Mouse (Mus musculus): ENCODE results near the gene Abca8b. TPM values are rescaled to one million over a fixed set of nuclear protein-coding genes. Genes with fewer than 3 reads are reported as not detected.
"Not testable (repeated sequence)": the region's sequence is repeated elsewhere in the genome, so short reads cannot be mapped to it uniquely, and the experiment has no call there.

The Abca8b gene
- polyA plus RNA-seq, 1 experiment: 0.20 TPM

DNA sequence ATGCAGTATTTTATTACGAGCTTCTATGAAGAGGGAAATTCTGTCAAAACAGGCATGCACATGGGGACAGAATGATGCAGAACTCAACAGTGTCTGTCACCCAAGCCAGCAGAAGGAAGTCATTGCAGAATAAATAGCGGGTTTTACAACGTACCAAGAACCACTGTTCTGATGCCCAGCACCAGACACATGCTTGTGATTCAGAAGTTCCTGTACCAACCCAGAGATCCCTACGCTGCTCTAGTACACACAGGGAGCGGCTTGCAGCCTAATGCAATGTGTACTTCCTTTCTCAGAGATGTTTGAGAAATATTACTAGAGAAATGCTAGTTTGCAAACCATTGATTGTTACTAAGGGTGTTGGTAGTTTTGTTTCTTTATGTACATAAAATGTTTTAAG is 58.7 kb downstream of the Abca8b start:
- no peaks in the 10 kb centered on the region for H3K4me1 ChIP-seq (ENCODE audit: control insufficient read depth, insufficient read depth, low read length)
- H3K27ac ChIP-seq (ENCODE audit: control insufficient read depth, insufficient read depth, low read depth, low read length): no peak overlapping the region
- no peak for TF ChIP-seq POLR2A (IDR thresholded peaks at IDR 0.05; ENCODE audit: control insufficient read depth, low read depth, low read length)
- H3K27me3 ChIP-seq (ENCODE audit: control insufficient read depth, insufficient read depth, low read length): no peaks in the 10 kb centered on the region
- no peaks in the 10 kb centered on the region for H3K36me3 ChIP-seq (ENCODE audit: control insufficient read depth, insufficient read depth, low read length)
- H3K4me3 ChIP-seq (ENCODE audit: control insufficient read depth, low read depth, low read length): no peak overlapping the region

GRCm38 (mm10) chr11:109933207-109933606 is 62.4 kb downstream of the Abca8b start:
- H3K36me3 ChIP-seq (ENCODE audit: control insufficient read depth, insufficient read depth, low read length); H3K4me3 ChIP-seq (ENCODE audit: control insufficient read depth, low read depth, low read length); H3K27me3 ChIP-seq (ENCODE audit: control insufficient read depth, insufficient read depth, low read length); H3K4me1 ChIP-seq (ENCODE audit: control insufficient read depth, insufficient read depth, low read length); H3K27ac ChIP-seq (ENCODE audit: control insufficient read depth, insufficient read depth, low read depth, low read length): not testable (repeated sequence)

GRCm38 (mm10) chr11:109928489-109928888 is 67.2 kb downstream of the Abca8b start:
- no peaks in the 10 kb centered on the region for H3K36me3 ChIP-seq (ENCODE audit: control insufficient read depth, insufficient read depth, low read length)

GRCm38 (mm10) chr11:109926718-109927680 is 68.6 kb downstream of the Abca8b start:
- Histone ChIP-seq H3K4me1 (ENCODE audit: control insufficient read depth, insufficient read depth, low read length) (no peaks in the 10 kb centered on the region), H3K27ac (ENCODE audit: control insufficient read depth, insufficient read depth, low read depth, low read length) (no peak overlapping the region; the same call in 1 of the 2 replicates), H3K27me3 (ENCODE audit: control insufficient read depth, insufficient read depth, low read length) (no peaks in the 10 kb centered on the region), H3K36me3 (ENCODE audit: control insufficient read depth, insufficient read depth, low read length) (no peaks in the 10 kb centered on the region), H3K4me3 (ENCODE audit: control insufficient read depth, low read depth, low read length) (no peak overlapping the region)
- no peak for TF ChIP-seq CTCF (IDR thresholded peaks at IDR 0.05; ENCODE audit: control insufficient read depth, insufficient read depth, insufficient replicate concordance, low read depth, low read length)
- TF ChIP-seq POLR2A (IDR thresholded peaks at IDR 0.05; ENCODE audit: control insufficient read depth, low read depth, low read length): no peak

More at GRCm38 (mm10) chr11:109928489-109928888, 67.2 kb downstream of the Abca8b start:
- TF ChIP-seq CTCF (IDR thresholded peaks at IDR 0.05; ENCODE audit: control insufficient read depth, insufficient read depth, insufficient replicate concordance, low read depth, low read length) (no peak), POLR2A (IDR thresholded peaks at IDR 0.05; ENCODE audit: control insufficient read depth, low read depth, low read length) (no peak)
- Histone ChIP-seq H3K27me3 (ENCODE audit: control insufficient read depth, insufficient read depth, low read length) (no peaks in the 10 kb centered on the region), H3K27ac (ENCODE audit: control insufficient read depth, insufficient read depth, low read depth, low read length) (no peak overlapping the region), H3K4me1 (ENCODE audit: control insufficient read depth, insufficient read depth, low read length) (no peaks in the 10 kb centered on the region), H3K4me3 (ENCODE audit: control insufficient read depth, low read depth, low read length) (no peak overlapping the region)

DNA sequence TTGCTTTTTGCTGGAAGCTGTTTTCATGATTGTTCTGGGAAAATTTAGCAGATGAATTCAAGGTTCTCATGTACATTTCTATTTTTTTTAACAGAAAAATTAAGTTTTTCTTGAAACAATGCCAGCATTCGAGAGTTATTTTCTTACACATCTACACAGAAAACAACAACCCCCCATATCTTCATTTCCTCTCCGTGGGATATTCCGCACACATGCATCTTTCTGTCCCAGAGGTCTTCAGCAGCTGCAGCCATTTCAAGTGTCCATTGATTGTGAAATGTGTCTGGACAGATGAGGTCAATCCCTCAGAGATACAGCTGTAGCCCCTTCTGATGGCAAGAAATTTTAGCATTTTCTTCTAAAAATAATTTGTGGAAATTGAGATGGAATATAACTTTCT is 73.4 kb downstream of the Abca8b start:
- Histone ChIP-seq H3K27ac (ENCODE audit: control insufficient read depth, insufficient read depth, low read depth, low read length) (no peak overlapping the region), H3K4me1 (ENCODE audit: control insufficient read depth, insufficient read depth, low read length) (no peaks in the 10 kb centered on the region), H3K27me3 (ENCODE audit: control insufficient read depth, insufficient read depth, low read length) (no peaks in the 10 kb centered on the region), H3K36me3 (ENCODE audit: control insufficient read depth, insufficient read depth, low read length) (no peaks in the 10 kb centered on the region), H3K4me3 (ENCODE audit: control insufficient read depth, low read depth, low read length) (no peak overlapping the region)
- TF ChIP-seq CTCF (IDR thresholded peaks at IDR 0.05; ENCODE audit: control insufficient read depth, insufficient read depth, insufficient replicate concordance, low read depth, low read length): no peak
- TF ChIP-seq POLR2A (IDR thresholded peaks at IDR 0.05; ENCODE audit: control insufficient read depth, low read depth, low read length): no peak

DNA sequence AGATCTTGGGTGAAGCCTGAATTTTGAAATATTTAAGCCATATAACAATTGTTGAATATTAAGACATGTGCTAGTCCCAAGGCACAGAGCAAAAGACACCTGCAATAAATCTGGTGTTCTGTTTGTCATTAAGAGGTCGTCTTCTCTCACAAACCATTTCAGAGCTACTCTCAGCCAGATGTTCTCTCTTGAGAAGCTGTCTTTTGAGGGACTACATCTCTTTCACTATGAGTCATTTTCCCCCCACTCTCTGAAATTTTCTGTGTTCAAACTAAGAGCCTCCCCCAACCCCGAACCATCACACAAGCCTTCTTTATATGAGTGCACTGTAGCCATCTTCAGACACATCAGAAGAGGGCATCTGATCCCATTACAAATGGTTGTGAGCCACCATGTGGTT is 76.2 kb downstream of the Abca8b start:
- no peak for TF ChIP-seq POLR2A (IDR thresholded peaks at IDR 0.05; ENCODE audit: control insufficient read depth, low read depth, low read length)
- no peak for TF ChIP-seq CTCF (IDR thresholded peaks at IDR 0.05; ENCODE audit: control insufficient read depth, insufficient read depth, insufficient replicate concordance, low read depth, low read length)
- Histone ChIP-seq H3K4me3 (ENCODE audit: control insufficient read depth, low read depth, low read length) (no peak overlapping the region), H3K27ac (ENCODE audit: control insufficient read depth, insufficient read depth, low read depth, low read length) (no peak overlapping the region), H3K36me3 (ENCODE audit: control insufficient read depth, insufficient read depth, low read length) (no peaks in the 10 kb centered on the region), H3K4me1 (ENCODE audit: control insufficient read depth, insufficient read depth, low read length) (no peaks in the 10 kb centered on the region), H3K27me3 (ENCODE audit: control insufficient read depth, insufficient read depth, low read length) (no peaks in the 10 kb centered on the region)

DNA sequence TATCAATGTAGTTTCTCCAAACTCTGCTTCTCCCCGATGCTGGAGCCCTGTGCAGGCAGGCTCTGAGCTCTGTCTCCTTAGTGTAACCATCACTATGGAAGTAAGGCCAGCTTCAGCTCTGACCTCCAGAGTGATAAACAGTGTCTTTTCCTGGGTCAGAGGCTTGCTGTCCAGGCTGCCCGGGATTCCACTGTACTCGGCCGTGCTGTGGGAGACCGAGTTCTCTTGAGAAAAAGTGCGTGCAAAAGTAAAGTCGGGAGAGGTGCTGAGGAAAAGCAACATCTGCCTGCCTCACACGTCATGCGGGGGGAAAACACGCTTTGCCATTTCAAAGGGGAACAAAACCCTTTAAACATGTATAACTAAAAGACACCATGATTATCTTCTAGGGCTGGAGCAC is 79.0 kb downstream of the Abca8b start:
- no peaks in the 10 kb centered on the region for H3K27me3 ChIP-seq (ENCODE audit: control insufficient read depth, insufficient read depth, low read length)
- H3K27ac ChIP-seq (ENCODE audit: control insufficient read depth, insufficient read depth, low read depth, low read length): no peak overlapping the region
- no peaks in the 10 kb centered on the region for H3K4me1 ChIP-seq (ENCODE audit: control insufficient read depth, insufficient read depth, low read length)
- no peaks in the 10 kb centered on the region for H3K36me3 ChIP-seq (ENCODE audit: control insufficient read depth, insufficient read depth, low read length)
- TF ChIP-seq POLR2A (IDR thresholded peaks at IDR 0.05; ENCODE audit: control insufficient read depth, low read depth, low read length) (no peak), CTCF (IDR thresholded peaks at IDR 0.05; ENCODE audit: control insufficient read depth, insufficient read depth, insufficient replicate concordance, low read depth, low read length) (no peak)
- no peak overlapping the region for H3K4me3 ChIP-seq (ENCODE audit: control insufficient read depth, low read depth, low read length)

DNA sequence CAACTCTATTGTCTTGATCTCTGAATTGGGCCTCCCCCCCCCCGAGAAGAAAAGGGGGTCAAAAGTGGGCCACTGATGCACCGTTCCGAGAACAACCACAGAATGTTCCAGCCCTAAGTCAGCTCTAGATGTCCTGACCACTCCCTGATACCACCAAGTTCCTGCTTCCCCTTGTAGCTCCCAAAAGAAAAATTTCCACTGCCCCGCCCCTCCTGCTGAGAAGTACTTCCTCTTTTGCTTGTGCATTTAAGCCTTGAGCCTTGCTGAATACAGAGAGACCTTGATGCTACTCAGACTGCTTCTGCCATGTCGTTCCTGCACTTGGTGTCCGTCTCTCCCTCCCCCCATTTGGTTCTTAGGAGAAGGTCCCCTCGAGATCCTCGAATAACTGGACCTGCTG is 82.5 kb downstream of the Abca8b start:
- H3K27ac ChIP-seq (ENCODE audit: control insufficient read depth, insufficient read depth, low read depth, low read length); H3K4me1 ChIP-seq (ENCODE audit: control insufficient read depth, insufficient read depth, low read length); H3K27me3 ChIP-seq (ENCODE audit: control insufficient read depth, insufficient read depth, low read length); H3K4me3 ChIP-seq (ENCODE audit: control insufficient read depth, low read depth, low read length); H3K36me3 ChIP-seq (ENCODE audit: control insufficient read depth, insufficient read depth, low read length): not testable (repeated sequence)

- not testable (repeated sequence) for H3K36me3 ChIP-seq (ENCODE audit: control insufficient read depth, insufficient read depth, low read length); H3K4me1 ChIP-seq (ENCODE audit: control insufficient read depth, insufficient read depth, low read length); H3K4me3 ChIP-seq (ENCODE audit: control insufficient read depth, low read depth, low read length); H3K27me3 ChIP-seq (ENCODE audit: control insufficient read depth, insufficient read depth, low read length); H3K27ac ChIP-seq (ENCODE audit: control insufficient read depth, insufficient read depth, low read depth, low read length)
These were observed 83.5 kb downstream of the Abca8b start for GRCm38 (mm10) chr11:109912118-109912517.

Measured in testis, adult 2 months (tissue).